Mouse (Mus musculus): Measurements from ENCODE around the gene Efna4.

GRCm38 (mm10) chr3:89349869-89350501 lies 12.2 kb upstream of the Efna4 start, which contains the start of gene Adam15:
- no peak for TF ChIP-seq CTCF (IDR thresholded peaks at IDR 0.05; ENCODE audit: control insufficient read depth, insufficient read depth, insufficient read length)
- TF ChIP-seq USF1 (IDR thresholded peaks at IDR 0.05; ENCODE audit: low read depth): no peak

Measured in C2C12 (cell line).